Comparison of ENCODE assay signal across 8 mouse cellular contexts in genomic region chr10:94990768-94991563, GRCm38 (mm10). TPM values are rescaled to one million over a fixed set of nuclear protein-coding genes. Genes with fewer than 3 reads are reported as not detected.
DNase-seq lines count a peak whose midpoint lies in the region; ATAC-seq and TF ChIP-seq lines count a peak whose summit lies in the region.
"Had no signal": no experiment of that assay in that cellular context is flagged by ENCODE, and none has a peak within 500 bp of the region (broad histone marks: within the 10 kb centered on the region; RNA-seq: fewer than 3 reads in every experiment).

No protein-coding gene starts in this region.

- whole genome bisulfite sequencing in embryonic facial prominence, embryonic 12.5 days, result 21% methylated on average over 17 of the region's 17 CpGs
- WGBS in limb, embryonic 14.5 days, result 19% methylated on average over 17 of the region's 17 CpGs
- 24% methylated on average over 17 of the region's 17 CpGs for WGBS in neural tube, embryonic 12.5 days

- no peaks in the 10 kb centered on the region for H3K9me3 ChIP-seq in embryonic facial prominence, embryonic 12.5 days
- H3K9me3 ChIP-seq in limb, embryonic 14.5 days (ENCODE audit: control insufficient read depth, low read length), result no peaks in the 10 kb centered on the region
- H3K9me3 ChIP-seq in neural tube, embryonic 12.5 days, result no peaks in the 10 kb centered on the region

- no peak overlapping the region for H3K9ac ChIP-seq in embryonic facial prominence, embryonic 12.5 days
- H3K9ac ChIP-seq in limb, embryonic 14.5 days (ENCODE audit: low read depth, low read length, severe bottlenecking), result no peak overlapping the region
- no peak overlapping the region for H3K9ac ChIP-seq in neural tube, embryonic 12.5 days

- no peaks in the 10 kb centered on the region for H3K36me3 ChIP-seq in embryonic facial prominence, embryonic 12.5 days
- no peaks in the 10 kb centered on the region for H3K36me3 ChIP-seq in limb, embryonic 14.5 days (ENCODE audit: control insufficient read depth, insufficient read depth, low read length)
- no peaks in the 10 kb centered on the region for H3K36me3 ChIP-seq in neural tube, embryonic 12.5 days

- peak; percentile 94 to 96 for DNase-seq in heart, adult 9 months (ENCODE audit: low spot score in 2 of 2)
- peak; percentile 65 to 74 for DNase-seq in kidney, adult 8-10 months
- DNase-seq in limb, embryonic 14.5 days (ENCODE audit: low spot score), result peak; percentile 81
- DNase-seq in urinary bladder, postnatal 25 days (ENCODE audit: low spot score), result peak; percentile 65

- H3K4me3 ChIP-seq in brown adipose tissue, adult 24 weeks (ENCODE audit: insufficient read depth, low read depth, low read length), result peak overlapping the region; percentile 17
- no peak overlapping the region for H3K4me3 ChIP-seq in embryonic facial prominence, embryonic 12.5 days
- peak overlapping the region; percentile 25 for H3K4me3 ChIP-seq in limb, embryonic 14.5 days (replicated peaks; ENCODE audit: low read length)
- no peak overlapping the region for H3K4me3 ChIP-seq in neural tube, embryonic 12.5 days
- H3K4me3 ChIP-seq: erythroblast, embryonic 14.5 days had no signal

- H3K27me3 ChIP-seq in embryonic facial prominence, embryonic 12.5 days, result 0 out of 2 replicates have a peak, but pooled peaks cover 3% of the 10 kb centered on the region
- no peaks in the 10 kb centered on the region for H3K27me3 ChIP-seq in limb, embryonic 14.5 days (ENCODE audit: control insufficient read depth, insufficient read depth, low read length)
- no peaks in the 10 kb centered on the region for H3K27me3 ChIP-seq in neural tube, embryonic 12.5 days (replicated peaks)

- no peak for TF ChIP-seq POLR2A in limb, embryonic 14.5 days (IDR thresholded peaks at IDR 0.05; ENCODE audit: borderline replicate concordance, extremely low read depth, insufficient read depth, insufficient read length)

- ATAC-seq in embryonic facial prominence, embryonic 12.5 days (ENCODE audit: insufficient number of reproducible peaks, insufficient read depth, low FRiP score, low TSS enrichment), result peak; percentile 39; the same call in 1 of the 2 replicates
- ATAC-seq in limb, embryonic 14.5 days (ENCODE audit: low FRiP score, low read depth), result peak; percentile 85
- ATAC-seq in neural tube, embryonic 12.5 days (ENCODE audit: low FRiP score, low read depth), result peak; percentile 19; the same call in 1 of the 2 replicates

- peak overlapping the region; percentile 35; the same call in 1 of the 2 replicates for H3K27ac ChIP-seq in brown adipose tissue, adult 24 weeks (replicated peaks; ENCODE audit: low read depth, low read length)
- no peak overlapping the region; the same call in 1 of the 2 replicates for H3K27ac ChIP-seq in embryonic facial prominence, embryonic 12.5 days
- peak overlapping the region; percentile 56 for H3K27ac ChIP-seq in limb, embryonic 14.5 days (replicated peaks; ENCODE audit: low read depth, low read length)
- H3K27ac ChIP-seq in neural tube, embryonic 12.5 days, result no peak overlapping the region

- peak overlapping the region; percentile 44 for H3K4me2 ChIP-seq in embryonic facial prominence, embryonic 12.5 days (replicated peaks)
- peak overlapping the region; percentile 53 for H3K4me2 ChIP-seq in limb, embryonic 14.5 days (replicated peaks; ENCODE audit: low read depth, low read length, severe bottlenecking)
- peak overlapping the region; percentile 52 for H3K4me2 ChIP-seq in neural tube, embryonic 12.5 days (replicated peaks)

- peaks cover 10% of the 10 kb centered on the region for H3K4me1 ChIP-seq in brown adipose tissue, adult 24 weeks (ENCODE audit: control insufficient read depth, insufficient read depth, insufficient read length, low read length)
- H3K4me1 ChIP-seq in embryonic facial prominence, embryonic 12.5 days, result 0 out of 2 replicates have a peak, but pooled peaks cover 3% of the 10 kb centered on the region
- peaks cover 6% of the 10 kb centered on the region for H3K4me1 ChIP-seq in limb, embryonic 14.5 days (ENCODE audit: control insufficient read depth, insufficient read depth, low read length)
- H3K4me1 ChIP-seq in neural tube, embryonic 12.5 days, result 0 out of 2 replicates have a peak, but pooled peaks cover 3% of the 10 kb centered on the region

RNA-seq across cellular contexts. Expression of gene Plxnc1, which starts 46.3 kb away (rescaled TPM):
- polyA plus RNA-seq in brown adipose tissue, adult 24 weeks (2012; ENCODE audit: insufficient read depth, insufficient read length, missing spikeins), result 0.50 and 1.1 TPM in 2 replicates
- polyA plus RNA-seq in embryonic facial prominence, embryonic 12.5 days (2016; fragmentation: Nextera tagmentation; extraction: Ambion mirVana), result 3.4 and 3.5 TPM in 2 replicates
- polyA plus RNA-seq in limb, embryonic 14.5 days (2012; rRNA removed), result 4.2 and 4.7 TPM in 2 replicates
- polyA plus RNA-seq in limb, embryonic 14.5 days (2014; fragmentation: Nextera tagmentation; extraction: Ambion mirVana), result 3.0 and 3.6 TPM in 2 replicates
- 5.7 and 6.0 TPM in 2 replicates for polyA plus RNA-seq in neural tube, embryonic 12.5 days (2016; fragmentation: Nextera tagmentation; extraction: Ambion mirVana)

Comparison
In these comparisons a context has a peak if more than half of its experiments do, and no peak if none do; other contexts are left out.
1. H3K27ac ChIP-seq: peak in brown adipose tissue, adult 24 weeks (single experiment) and limb, embryonic 14.5 days (single experiment); none in embryonic facial prominence, embryonic 12.5 days (single experiment) and neural tube, embryonic 12.5 days (single experiment).
2. H3K4me3 ChIP-seq: peak in brown adipose tissue, adult 24 weeks (single experiment) and limb, embryonic 14.5 days (single experiment); none in embryonic facial prominence, embryonic 12.5 days (single experiment) and neural tube, embryonic 12.5 days (single experiment).
3. ATAC-seq: peak in every context shown above with its lines; median percentile 85 in limb, embryonic 14.5 days; 39 in embryonic facial prominence, embryonic 12.5 days; 19 in neural tube, embryonic 12.5 days.
4. Peak in every context shown above with its lines, with median percentiles within 50 percentile points of each other: H3K4me2 ChIP-seq and DNase-seq.